Mouse (Mus musculus): ENCODE data around the gene Nid2.

DNA sequence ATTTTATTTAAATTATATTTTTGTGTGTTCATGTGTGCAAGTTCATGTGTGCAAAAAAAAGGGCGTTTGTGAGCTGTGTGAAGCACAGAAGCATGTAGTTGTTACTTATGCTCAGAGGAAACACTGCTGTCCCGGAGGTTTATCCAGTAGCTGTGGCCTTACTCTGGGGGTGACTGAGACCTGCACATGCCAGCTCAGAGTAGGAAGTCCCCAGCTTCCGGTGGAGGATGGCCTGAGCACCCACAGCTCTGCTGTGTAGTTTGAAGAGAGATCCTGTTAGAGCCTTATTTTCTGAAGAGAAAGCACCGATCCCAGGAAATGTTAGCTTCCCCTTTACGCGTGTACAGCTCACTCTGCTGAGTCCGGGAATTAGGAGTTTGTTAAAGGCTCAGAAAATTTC, 20.1 kb downstream of the Nid2 start:
- TF ChIP-seq POLR2A (IDR thresholded peaks at IDR 0.05; ENCODE audit: low read depth, low read length) = no peak
- TF ChIP-seq CTCF (IDR thresholded peaks at IDR 0.05; ENCODE audit: extremely low read depth, insufficient read depth, insufficient read length, insufficient replicate concordance) = no peak

Measured in spleen, adult 2 months (tissue).